Mouse (Mus musculus) C2C12 (cell line): Measurements from ENCODE around the gene Serpina16. TPM values are rescaled to one million over a fixed set of nuclear protein-coding genes. Genes with fewer than 3 reads are reported as not detected.
A peak's percentile ranks its signal among the peaks of the same experiment; 100 is the strongest.
"Not testable (repeated sequence)": the region's sequence is repeated elsewhere in the genome, so short reads cannot be mapped to it uniquely, and the experiment has no call there.

Experiments
- H3K27me3 ChIP-seq: one replicate; pipeline ENCODE4 v1.6.1; 2011; ENCODE audit not compliant: control insufficient read depth, insufficient read depth, insufficient read length
- H3K36me3 ChIP-seq: one replicate; pipeline ENCODE4 v1.6.1; 2011; ENCODE audit not compliant: control insufficient read depth, insufficient read depth
- H3K4me3 ChIP-seq: one replicate; pipeline ENCODE4 v1.5.1; 2011; ENCODE audit warnings: mild to moderate bottlenecking, control low read depth; ENCODE audit not compliant: poor library complexity, insufficient read depth, severe bottlenecking
- H3K79me2 ChIP-seq: one replicate; pipeline ENCODE4 v1.6.1; 2011; ENCODE audit not compliant: control insufficient read depth, insufficient read depth
- H3K79me3 ChIP-seq: one replicate; pipeline ENCODE4 v1.6.1; 2011; ENCODE audit warnings: low read depth, control low read depth
- H3ac ChIP-seq: one replicate; pipeline ENCODE3; 2011; ENCODE audit warnings: low read depth; ENCODE audit not compliant: control insufficient read depth, insufficient read length
- CEBPB ChIP-seq: IDR thresholded peaks from one replicate; pipeline ENCODE4 v1.6.1; 2011; ENCODE audit warnings: low read depth, mild to moderate bottlenecking, control low read depth, moderate library complexity
- CTCF ChIP-seq: IDR thresholded peaks from one replicate; pipeline ENCODE4 v1.5.1; 2011; ENCODE audit not compliant: control insufficient read depth, insufficient read depth, insufficient read length
- FOSL1 ChIP-seq: IDR thresholded peaks from one replicate; pipeline ENCODE4 v1.8.0; 2011; ENCODE audit warnings: mild to moderate bottlenecking, low read length; ENCODE audit not compliant: poor library complexity, insufficient read depth, severe bottlenecking
- MAX ChIP-seq: IDR thresholded peaks from one replicate; pipeline ENCODE4 v1.6.1; 2011; ENCODE audit warnings: mild to moderate bottlenecking, control low read depth
- MYOD1 ChIP-seq: IDR thresholded peaks from one replicate; pipeline ENCODE4 v1.6.1; 2011; ENCODE audit warnings: low read depth; ENCODE audit not compliant: control insufficient read depth, insufficient read length
- MYOG ChIP-seq: IDR thresholded peaks from one replicate; pipeline ENCODE4 v1.6.1; 2011; ENCODE audit not compliant: control insufficient read depth, insufficient read length; ENCODE audit errors: extremely low read depth
- USF1 ChIP-seq: IDR thresholded peaks from one replicate; pipeline ENCODE4 v1.6.1; 2011; ENCODE audit warnings: low read depth, mild to moderate bottlenecking, control low read depth, moderate library complexity
- polyA plus RNA-seq: library from polyadenylated mRNA; unstranded; fragments of >200 nt; fragmentation: generic; extraction: Trizol; gene quantifications from one replicate; pipeline ENCODE4 v1.2.1, GENCODE M21; 2012; ENCODE audit warnings: missing spikeins

Serpina16 gene
- polyA plus RNA-seq, 1 experiment: not detected

DNA sequence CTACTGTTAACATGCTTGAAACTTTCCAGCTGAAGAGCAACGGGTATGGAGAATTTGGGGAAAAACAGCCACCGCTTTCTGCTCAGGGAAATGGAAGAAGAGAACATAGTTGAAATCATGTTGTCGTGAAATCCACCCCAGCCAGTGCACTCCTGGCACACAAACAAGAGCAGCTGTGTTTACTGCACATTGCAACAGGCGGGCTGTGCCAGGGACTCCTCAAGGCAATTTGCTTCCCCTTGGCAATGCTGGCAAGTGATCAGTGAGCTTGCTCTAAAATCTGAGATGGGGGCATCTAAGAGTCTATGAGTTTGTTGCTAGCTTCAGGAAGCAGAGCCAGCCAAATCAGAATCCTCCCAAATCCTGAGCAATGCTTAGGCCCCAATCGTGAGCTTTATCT, 5.6 kb downstream of the Serpina16 start:
- Histone ChIP-seq H3K79me3 (no peaks in the 10 kb centered on the region), H3K79me2 (no peaks in the 10 kb centered on the region), H3K27me3 (no peaks in the 10 kb centered on the region), H3ac (no peak overlapping the region), H3K4me3 (no peak overlapping the region), H3K36me3 (no peaks in the 10 kb centered on the region)
- TF ChIP-seq MAX (no peak), USF1 (no peak), CEBPB (no peak), CTCF (no peak), MYOG (no peak), FOSL1 (no peak), MYOD1 (no peak)

DNA sequence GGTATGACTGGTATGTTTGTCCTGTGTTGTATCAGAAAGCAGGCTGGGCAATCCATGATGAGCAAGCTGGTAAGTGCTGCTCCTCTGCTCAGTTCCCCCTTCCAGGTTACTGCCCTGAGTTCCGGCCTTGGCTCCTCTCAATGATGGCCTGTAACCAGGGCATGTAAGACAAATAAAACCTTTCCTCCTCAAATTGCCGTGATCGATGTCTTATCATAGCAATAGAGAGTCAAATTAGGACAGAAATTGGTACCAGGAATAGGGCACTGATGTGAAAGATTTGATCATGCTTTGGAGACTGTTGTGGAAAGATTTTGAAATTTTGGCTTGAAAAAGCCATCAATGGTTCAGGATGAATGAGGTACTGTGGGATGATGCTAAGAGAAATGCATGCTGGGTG, 10.7 kb downstream of the Serpina16 start:
- Histone ChIP-seq H3K36me3 (no peaks in the 10 kb centered on the region), H3K27me3 (no peaks in the 10 kb centered on the region), H3ac (no peak overlapping the region), H3K4me3 (no peak overlapping the region), H3K79me3 (no peaks in the 10 kb centered on the region), H3K79me2 (no peaks in the 10 kb centered on the region)
- TF ChIP-seq FOSL1 (no peak), USF1 (no peak), CTCF (no peak), MYOG (no peak), MAX (no peak)

DNA sequence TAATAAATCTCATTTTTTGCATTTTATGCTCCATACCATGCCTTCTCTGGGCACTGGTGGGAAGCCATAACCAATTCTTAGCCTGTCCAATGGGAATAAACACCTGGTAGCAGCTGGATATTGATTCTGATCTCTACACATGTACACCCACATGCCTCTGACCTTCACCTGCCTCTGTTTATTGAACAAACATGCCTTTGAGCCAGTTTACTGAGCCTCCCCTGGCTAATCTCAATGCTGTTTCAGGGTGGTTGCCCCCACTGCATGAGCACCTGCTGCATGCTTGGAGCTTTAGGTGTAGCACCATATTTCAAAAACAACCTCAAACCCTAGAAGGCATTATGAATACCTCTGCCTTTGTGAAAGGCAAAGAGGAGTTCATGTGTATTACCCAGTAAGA, 13.9 kb downstream of the Serpina16 start:
- H3K79me2 ChIP-seq, H3K79me3 ChIP-seq, H3K27me3 ChIP-seq, H3K4me3 ChIP-seq, H3K36me3 ChIP-seq, H3ac ChIP-seq: not testable (repeated sequence)

DNA sequence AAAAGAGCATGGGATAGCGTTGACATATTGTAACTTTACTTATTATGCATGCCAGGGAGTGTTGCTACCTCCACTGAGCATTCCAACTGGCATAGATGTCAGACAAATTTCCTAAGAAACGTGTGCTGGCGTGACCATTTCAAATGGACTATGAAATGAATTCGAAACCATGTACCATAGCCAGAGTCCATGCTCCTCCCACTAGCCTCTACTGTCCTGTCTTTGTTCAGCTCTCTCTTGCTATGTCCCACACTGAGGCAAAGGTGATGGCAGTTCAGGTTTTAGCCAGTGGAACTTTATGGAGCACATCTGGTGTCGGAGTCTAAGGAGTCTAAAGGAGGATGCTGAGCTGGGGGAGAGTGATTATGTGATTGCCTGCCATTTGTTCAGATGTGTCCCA, 15.9 kb downstream of the Serpina16 start:
- H3K36me3 ChIP-seq: no peaks in the 10 kb centered on the region
- H3K4me3 ChIP-seq: no peak overlapping the region
- no peaks in the 10 kb centered on the region for H3K27me3 ChIP-seq
- TF ChIP-seq FOSL1: no peak
- TF ChIP-seq USF1: no peak
- H3ac ChIP-seq: no peak overlapping the region
- H3K79me2 ChIP-seq: no peaks in the 10 kb centered on the region
- H3K79me3 ChIP-seq: no peaks in the 10 kb centered on the region

DNA sequence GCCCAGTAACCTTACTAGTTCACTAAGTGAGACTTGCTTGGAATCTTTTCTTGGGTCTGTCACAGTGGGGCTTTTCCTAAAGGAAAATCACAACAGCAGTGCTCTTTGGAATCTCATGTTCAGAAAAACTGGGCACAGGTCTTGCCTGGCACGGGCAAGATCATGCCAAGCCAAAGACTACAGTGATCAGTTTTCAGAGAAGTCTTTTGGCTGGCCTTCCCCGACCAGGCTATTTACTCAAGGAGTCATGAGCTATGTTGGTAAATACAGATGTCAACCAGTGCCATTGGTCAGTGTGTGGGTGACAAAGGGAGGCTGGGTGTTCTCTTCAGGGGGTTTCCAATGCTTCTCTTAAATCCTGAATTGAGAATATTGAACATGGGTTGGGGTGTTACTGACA, 16.8 kb downstream of the Serpina16 start:
- no peaks in the 10 kb centered on the region for H3K27me3 ChIP-seq
- TF ChIP-seq CEBPB (no peak), MAX (no peak), CTCF (no peak), MYOD1 (no peak), MYOG (no peak), USF1 (no peak), FOSL1 (no peak)
- H3K79me2 ChIP-seq: no peaks in the 10 kb centered on the region
- H3K4me3 ChIP-seq: no peak overlapping the region
- H3K36me3 ChIP-seq: no peaks in the 10 kb centered on the region
- no peak overlapping the region for H3ac ChIP-seq
- H3K79me3 ChIP-seq: no peaks in the 10 kb centered on the region

DNA sequence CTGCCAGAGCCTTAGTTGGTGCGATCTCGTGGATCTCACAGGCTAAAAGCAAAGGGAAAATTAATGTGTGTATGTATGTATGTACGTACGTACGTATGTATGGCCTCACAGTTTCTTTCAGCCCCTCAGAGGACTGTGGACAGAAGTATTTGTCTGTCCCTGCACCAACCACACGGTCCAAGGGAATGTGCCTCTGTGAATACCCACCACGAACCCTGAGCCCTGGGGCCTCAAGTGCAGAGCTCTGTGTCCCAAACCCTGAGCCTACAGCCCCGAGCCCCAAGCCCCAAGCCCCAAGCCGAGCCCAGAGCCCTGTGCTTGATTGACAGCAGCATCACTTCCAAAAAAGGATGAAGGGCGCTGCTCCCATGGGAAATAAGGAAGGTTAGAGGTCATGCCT, 17.9 kb downstream of the Serpina16 start:
- H3K27me3 ChIP-seq: no peaks in the 10 kb centered on the region
- H3K79me3 ChIP-seq: no peaks in the 10 kb centered on the region
- no peak overlapping the region for H3K4me3 ChIP-seq
- H3ac ChIP-seq: no peak overlapping the region
- H3K79me2 ChIP-seq: no peaks in the 10 kb centered on the region
- no peaks in the 10 kb centered on the region for H3K36me3 ChIP-seq
- TF ChIP-seq CEBPB: no peak
- no peak for TF ChIP-seq MYOG

DNA sequence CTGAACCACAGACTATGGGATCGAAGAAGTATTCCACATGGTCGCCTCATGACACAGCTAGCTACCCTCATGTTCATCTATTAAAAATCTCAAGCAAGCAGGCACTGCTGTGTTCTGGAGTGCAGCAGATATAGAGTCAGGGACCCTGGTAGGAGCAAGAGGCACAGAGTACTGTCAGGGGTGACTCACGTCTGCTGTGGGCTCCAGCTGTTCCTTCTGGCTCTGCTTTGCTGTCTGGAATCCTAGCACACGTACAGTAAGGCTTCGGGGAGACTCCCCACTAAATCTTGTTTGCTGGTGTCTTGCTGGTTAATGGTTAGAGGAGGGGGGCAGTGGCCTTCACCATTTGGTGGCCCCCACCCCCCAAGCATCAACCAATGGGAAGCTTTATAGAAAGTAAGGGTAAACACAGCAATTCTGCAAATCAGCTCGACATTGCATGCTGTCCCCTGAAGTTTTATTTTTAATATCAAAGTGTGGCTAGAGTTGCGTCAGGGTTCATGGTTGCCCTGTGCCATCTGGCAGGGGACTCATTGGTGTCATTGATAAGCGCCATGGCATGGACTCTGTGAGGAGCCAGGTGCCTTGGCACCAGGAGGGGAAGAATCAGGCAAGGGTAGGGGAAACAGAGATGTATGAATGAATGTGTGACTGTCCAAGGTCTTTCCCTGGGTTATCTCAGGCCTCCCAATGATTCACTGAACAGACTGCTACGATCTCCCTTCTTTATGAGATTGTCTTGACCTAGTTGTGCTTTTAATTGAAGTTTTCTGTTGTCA, 18.9 kb downstream of the Serpina16 start, which contains the start of gene Serpina6:
Serpina6 (minus strand) TSS at position 365 of the 779 bp plus-strand sequence.
- Histone ChIP-seq H3K36me3 (no peaks in the 10 kb centered on the region), H3ac (no peak within 1 kb of the TSS), H3K79me3 (no peaks in the 10 kb centered on the region), H3K79me2 (no peaks in the 10 kb centered on the region), H3K4me3 (no peak within 1 kb of the TSS), H3K27me3 (no peaks in the 10 kb centered on the region)
- peak; percentile 81 for TF ChIP-seq MYOD1
- TF ChIP-seq MAX: no peak
